Mouse (Mus musculus) cerebellum, postnatal 36 days (tissue): ENCODE measurements at regions not wholly inside any gene's neighbourhood (a gene's known extent, or its start where the extent isn't known, plus 50 kb on each side); places are given as distances from the start of the nearest gene placed in this dataset.

ENCODE experiments used
- DNase-seq, 2 experiments: peaks; one replicate each; pipeline ENCODE4 v3.0.0; 2021 to 2022; ENCODE audit warnings: mixed read lengths in 2 of 2

DNA sequence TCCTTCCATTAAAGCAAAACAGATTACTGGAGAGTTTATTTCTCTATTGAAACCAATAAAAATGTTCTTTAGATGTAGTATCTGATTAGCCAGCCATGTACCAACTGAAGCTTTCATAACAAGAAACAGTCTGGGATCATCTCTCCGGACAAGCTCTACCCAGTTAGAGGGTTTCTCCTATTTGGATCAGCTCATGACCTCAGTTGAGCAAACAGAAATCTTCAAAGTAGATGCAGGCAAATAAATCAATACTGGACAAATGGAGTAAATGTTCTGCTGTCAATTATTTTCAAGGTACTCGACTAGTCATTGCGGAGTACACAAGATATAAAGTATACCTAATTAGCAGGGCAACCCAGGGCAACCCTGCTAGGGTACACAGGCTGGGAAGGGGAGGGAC is 67.4 kb downstream of the Avpr1a start:
- no peak for DNase-seq

DNA sequence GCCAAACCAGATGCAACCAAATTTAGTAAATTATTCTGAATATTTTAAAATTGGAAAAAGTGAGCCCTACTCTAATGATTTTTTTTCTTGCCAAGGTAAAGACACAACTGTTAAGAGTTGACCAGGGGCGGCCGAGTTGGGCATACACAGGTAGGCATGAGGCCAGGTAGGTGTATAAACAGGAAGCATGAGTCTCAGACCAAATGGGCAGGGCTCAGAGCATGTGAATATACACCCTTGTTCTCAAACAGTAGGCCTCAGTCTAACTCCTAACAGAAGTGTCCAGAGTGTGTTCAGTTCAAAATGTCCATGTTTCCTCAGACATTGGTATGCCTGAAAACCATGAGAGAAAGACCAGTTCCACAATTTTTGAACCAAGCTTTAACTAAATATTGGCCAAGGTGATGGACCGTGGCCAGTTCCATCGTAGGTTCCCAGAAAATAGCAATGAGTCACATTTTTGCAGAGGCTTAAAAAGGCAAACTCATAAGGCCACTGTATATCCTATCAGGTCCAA is 71.0 kb downstream of the Avpr1a start:
- no peak for DNase-seq

DNA sequence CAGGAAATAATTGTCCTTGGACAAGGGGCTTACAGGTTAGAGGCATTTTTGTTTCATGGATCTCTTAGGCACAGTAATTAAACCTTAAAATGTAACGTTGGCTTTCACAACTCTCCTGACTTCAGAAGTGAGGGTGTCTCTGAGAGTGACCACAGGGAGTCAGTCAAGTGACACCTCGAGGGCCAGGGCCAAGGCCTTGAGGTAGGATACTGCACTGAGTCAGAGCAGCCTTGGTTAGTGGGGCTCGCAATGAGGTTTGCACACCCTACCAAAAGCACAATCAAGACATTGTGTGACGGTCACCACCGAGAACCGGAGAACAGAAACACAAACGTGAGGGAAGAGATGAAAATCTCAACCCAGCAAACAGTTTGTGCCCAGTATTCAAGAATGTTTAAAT is 71.7 kb downstream of the Avpr1a start:
- no peak for DNase-seq

DNA sequence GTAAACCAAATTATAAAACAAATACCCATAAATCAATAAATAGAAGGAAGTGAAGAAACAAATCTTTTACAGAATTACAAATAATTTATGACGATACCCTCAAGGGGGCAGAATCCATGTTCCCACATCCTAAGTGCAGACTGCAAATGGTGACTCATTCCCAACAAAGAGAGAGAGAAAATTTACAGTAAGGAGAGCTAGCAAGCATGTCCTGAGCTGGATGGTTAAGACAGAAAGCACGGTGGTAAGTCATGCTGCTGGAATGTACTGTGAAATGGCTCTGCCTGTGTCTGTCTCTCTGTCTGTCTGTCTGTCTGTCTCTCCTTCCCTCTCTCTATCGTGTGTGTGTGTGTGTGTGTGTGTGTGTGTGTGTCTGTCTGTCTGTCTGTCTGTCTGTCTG is 74.3 kb downstream of the Avpr1a start:
- no peak for DNase-seq

DNA sequence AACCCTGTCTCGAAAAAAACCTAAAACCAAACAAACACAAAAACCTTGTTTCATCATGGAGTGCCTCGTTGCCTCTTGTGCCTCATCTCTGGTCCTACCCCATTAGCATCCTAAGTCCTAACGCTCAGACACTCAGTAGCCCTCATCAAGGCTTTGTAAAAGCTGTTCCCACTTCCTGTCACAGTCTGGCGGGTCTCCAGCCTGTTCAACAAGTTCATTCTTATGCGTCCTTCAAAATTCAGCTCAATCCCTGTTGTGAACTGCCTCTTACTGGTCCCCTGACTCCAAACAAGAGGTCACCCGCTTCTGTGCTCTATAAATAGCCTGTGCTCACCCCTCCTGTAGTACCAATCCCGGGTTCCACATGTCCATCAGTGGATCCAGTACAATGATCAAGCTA is 77.1 kb downstream of the Avpr1a start:
- no peak for DNase-seq

DNA sequence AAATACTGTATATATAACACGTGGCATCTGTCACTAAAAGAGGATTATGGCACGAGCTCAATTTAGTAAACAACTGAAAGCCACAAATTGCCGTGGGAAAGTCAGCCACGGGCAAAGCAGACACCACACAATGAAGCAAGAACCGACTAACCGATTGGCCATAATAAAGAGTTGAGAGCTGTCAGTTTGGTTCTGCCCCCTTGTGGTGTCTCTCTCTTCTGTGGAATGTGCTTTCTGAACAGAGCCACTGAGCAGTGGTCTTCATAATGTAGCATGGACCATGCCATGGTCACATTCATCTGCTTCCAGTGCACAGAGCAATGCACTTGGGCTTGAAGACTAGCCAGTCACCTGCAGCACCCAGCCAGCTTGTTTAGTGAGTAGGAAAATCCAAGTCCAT is 77.5 kb downstream of the Avpr1a start:
- DNase-seq, result no peak

DNA sequence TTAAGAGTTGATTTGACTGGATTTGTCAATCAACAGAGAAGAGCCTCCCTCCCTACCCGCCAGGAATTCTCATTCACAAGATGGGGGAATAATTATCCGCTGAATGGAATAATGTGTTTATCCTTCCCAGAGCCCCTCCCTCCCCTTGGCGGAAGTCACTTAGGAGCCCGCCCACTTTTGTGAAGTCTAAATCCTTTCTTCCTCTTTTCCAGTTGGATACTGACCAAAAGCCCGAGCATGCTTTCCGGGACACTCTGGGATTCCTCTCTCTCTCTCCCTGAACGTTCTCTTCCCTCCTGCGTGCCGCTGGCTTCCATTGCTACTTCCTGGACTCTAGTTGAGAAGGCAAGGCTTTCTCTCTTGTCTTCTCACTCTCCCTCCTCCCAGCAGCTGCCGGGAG is 79.9 kb downstream of the Avpr1a start:
- DNase-seq, result no peak

DNA sequence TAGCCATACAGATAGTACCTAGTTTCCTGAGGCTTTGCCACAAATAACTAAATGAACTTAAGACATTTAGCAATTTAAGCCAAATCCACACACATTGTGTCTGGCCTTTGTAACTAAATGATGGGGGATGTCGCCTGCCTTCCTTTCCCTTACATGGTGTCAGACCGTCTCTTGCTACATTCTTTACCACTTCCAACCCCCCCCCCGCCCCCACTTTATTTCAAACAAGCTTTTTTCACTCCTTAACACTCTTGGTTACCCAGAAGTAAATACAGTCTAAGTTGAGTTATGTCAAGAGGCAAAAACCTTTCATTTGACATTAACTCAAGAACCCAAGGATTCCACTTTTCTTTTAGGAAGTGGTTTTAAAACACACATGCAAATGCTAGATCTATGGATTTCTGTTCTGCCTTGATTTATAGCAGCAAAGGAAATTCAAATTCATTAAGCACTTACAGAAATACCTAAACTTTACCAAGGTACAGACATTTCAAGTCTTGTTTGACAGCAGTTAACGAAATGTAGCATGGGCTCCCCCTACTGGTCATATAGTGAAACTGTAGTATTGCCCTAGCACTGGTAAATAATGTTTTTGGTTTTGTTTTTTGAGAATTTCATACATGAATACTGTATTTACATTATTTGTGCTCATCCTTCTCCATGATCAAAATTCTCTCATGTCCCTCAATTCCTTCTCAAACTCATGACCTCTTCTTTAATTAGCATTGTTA is 80.8 kb downstream of the Avpr1a start:
- peak in 1 of 2 experiments; percentile 13 for DNase-seq

DNA sequence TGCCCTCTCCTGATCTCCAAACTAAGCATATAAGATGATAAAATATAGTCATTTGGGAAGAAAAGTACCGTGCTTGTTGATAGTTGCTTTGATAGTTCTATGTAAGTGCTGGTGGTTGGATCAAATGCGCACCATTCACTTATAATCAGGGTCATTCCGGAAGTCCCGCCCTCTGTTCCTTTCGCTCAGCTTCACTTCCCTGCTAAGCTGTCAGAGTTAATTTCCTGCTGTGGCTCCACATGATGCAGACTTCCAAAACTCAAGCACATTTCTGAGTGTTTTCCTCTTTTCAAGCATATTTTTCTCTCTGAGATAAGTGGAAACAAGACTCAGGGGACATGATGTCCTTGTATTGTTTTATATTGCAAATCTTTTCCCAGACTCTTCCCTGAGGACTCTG is 86.4 kb downstream of the Avpr1a start:
- no peak for DNase-seq

DNA sequence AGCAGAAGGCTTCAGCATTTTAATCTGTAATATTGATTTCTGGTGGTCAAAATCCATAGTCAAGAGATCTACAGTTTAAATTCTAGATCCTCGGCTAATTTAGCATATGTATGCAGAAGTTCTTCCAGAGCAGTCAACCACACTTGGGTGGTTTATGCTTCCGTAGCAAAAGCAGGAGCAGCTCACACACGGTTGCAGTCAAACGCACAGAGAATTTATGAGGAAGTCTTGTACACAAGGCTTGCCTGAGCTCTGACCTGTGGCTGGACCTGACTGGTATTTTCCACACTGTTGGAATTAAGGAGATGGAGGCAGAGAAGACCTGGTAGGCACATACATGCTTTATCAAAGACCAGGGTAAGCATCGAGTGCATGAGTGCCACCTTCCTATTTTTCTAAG is 86.8 kb downstream of the Avpr1a start:
- DNase-seq, result no peak

DNA sequence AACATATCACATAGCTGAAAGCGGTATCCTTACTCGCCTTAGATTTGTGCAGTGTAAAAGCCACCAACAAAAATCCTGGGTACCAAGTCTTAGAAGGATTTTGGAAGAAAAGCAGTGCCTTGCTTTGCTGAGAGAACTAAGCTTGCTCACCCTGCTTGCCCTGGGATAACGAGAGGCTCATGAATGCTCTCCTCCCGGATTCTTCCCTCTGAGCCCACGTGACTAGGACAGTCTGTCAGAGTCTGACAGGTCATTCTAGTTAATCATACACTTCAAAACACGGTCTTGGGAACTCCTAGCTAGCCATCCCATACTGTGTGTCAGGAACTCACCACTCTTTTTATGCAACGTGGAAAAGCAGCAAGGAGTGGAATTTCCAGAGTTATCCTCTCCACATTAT is 91.4 kb downstream of the Avpr1a start:
- no peak for DNase-seq

DNA sequence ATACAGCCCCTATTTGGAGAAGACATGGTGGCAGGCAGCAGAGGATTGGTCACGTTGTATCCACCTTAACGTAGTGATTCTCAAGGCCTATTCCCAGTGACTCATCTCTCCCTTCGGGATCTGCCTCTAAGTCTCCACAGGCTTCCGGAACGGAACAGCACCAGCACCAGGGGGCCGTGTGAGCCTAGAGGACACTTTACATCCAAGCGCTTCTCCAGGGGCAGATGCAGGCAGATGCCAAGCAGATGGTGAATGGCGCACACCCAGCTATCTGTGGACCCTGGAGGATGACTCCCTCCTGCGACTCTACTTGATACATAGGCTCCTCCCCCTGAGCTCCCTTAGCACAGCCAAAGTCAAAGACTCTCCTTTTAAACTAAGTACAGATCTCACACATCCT is 94.3 kb downstream of the Avpr1a start:
- DNase-seq, result no peak

DNA sequence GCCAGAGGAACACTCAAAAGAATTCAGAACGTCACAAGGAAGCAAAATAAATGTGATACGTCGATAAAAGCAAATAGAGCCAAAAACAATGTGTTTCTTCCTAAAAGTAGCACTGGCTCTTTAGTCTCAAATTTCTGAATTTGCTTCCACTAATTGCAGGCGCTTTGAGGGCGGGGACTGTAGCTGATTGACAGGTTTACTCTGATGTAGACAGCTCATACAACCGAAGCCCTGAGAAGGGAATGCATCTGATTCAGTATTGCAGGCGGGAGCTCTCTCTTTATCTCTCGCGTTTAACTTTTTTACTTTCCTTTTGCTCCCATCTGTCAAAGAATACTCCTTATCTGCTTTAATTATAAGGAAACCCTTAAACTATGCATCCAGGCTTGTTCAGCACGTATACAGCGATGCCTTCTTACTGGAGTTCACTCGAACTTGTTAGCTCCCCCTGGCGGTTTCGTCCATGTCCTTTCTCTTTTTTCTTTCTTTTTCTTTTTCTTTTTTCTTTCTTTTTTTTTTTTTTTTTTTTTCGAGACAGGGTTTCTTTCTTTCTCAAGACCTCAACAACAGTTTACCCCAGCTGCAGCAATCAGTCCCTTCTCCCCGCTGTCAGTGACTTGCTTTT is 95.9 kb downstream of the Avpr1a start:
- peak; percentile 36 to 55 for DNase-seq

DNA sequence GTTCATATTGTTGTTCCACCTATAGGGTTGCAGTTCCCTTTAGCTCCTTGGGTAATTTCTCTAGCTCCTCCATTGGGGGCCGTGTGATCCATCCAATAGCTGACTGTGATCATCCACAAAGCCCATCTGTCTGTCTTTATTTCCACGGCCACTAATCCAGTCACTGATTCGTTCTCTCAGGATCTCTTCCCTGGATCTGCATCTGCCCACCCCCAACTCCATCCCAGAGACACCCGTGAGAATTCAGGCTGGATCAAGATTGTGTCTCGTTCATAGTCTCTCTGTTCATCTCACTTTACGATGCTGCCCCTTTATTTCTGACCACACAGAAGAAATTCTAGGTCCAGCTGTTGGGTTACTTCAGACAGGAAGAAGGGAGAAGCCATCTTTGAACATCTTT is 96.7 kb downstream of the Avpr1a start:
- DNase-seq, result no peak

DNA sequence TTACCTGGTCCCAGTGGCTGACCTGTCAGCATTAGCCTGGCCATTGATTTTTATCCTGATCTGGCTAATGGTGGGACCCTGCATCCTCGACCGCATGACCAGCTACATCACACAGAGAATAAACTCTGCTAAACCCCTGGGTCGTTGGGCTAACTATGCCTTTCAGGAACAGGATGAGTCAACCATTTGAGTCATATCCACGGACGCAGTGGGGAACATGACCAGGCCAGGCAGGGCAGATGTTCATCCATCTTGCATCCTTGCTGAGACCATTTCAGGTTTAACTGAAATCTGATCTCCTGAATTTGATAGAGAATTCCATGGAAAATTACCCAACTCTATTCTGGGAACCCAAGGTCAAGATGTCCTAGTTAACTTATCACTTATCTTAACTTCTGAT is 103.3 kb downstream of the Avpr1a start:
- no peak for DNase-seq

DNA sequence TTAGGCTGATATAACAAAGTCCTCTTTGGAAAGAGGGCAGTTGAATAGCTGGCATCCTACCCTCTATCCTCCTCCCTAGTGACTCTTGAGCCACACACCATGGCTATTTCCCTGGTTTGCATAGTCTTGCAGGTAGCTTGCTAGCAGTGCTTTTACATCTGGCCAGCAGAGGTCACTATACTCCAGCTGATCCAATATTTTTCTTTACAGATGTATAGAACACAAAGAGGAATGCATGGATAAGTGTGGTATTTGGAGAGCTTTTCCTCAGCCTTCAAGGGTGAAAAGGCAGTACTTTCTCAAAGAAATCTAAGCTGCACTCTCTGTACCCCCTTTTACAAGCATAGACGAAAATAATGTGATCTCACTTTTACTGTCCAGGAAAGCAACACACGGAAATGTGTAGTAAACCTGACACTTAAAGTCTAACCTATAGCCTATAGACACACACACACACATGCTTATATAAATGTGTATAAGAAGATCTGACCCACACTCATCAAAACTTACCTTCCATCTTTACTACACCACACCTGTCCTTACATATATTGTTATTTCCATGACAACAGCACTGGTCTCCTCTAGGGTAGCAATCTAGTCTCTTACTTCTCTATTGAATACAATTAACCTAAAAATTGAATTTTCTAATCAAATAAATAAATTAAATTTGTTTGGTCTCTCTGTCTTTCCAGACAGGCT is 105.0 kb downstream of the Avpr1a start:
- DNase-seq, result peak; percentile 38 to 65

DNA sequence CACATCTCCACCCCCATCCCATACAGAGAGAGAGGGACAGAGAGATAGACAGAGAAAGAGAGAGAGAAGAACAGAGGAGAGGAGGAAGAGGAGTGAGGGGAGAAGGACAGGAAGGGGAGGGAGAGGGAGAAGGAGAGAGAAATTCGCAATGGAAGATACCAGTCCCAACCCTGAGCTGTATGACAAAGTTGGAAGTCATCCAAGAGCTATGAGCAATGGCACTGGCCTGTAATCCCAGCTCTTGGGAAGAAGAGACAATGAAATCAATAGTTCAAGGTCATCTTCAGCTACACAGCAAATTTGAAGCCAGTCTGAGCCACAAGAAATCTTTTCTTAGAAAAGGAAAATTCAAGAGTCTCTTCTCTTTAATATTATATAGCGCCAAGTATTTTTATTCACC is 105.6 kb downstream of the Avpr1a start:
- no peak for DNase-seq

DNA sequence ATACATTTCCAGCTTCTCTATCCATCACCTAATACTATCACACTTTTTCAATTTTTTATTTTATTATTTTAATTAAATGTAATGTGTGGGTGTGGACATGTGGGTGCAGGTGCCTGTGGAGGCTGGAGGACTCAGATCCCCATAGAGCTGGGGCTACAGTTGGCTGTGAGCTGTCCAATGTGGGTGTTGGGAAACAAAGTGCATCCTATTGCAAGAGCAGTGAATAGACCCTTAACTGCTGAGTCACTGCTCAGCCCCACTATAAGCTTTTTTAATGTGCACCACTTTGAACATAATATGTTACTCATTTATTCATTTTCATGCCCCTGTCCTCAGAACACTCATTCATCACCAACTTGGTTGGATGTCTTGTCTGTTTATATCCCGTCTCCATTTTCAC is 110.4 kb downstream of the Avpr1a start:
- DNase-seq, result no peak

DNA sequence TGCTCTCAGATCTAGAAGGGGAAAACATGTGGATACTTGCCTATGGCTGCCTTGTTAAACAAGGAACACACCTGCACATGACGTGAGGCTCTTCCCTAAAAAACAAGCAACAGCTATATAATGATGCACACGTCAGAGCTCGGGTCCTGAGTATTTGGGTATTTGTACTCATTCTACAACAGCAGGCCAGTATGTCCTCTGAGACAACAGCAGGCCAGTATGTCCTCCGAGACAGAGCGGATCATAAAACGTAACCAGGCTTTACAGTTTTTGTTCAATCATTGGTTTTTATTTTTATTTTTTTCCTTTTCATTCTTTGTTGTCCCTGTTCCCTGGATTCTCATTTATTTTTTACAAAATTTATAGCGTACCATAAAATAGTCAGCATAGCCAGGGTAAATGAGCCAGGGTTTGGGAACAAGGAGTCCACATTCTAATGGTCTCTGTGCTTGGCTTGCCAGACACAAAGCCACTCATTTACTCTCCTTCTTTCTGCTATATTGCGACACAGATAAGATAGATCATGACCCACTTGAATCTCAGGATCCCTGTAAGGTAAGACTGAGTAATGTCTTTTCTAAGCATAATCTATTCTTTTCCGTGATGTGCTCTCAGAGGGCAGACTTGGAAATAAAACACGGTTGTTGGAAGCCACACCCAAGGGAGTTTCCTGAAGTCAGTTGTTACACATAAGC is 111.8 kb downstream of the Avpr1a start:
- DNase-seq, result no peak

DNA sequence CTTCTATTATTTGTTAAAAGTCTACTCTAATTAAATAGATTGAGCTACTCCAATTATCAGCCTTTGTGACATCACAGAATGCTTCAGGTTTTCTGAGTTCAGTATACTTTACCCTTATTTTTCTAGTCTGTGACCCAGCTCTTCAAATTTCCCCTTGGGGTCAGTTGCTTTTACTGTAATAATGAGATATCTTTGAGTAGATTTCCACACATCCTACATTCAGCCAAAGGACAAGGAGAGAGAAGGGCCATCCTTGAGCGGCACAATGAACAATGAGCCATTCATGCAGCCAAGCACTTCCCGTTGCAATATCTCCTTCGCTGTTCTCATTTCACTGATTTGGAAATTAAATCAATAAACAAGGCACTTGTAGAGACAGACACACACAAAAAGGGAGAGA is 113.6 kb downstream of the Avpr1a start:
- no peak for DNase-seq

DNA sequence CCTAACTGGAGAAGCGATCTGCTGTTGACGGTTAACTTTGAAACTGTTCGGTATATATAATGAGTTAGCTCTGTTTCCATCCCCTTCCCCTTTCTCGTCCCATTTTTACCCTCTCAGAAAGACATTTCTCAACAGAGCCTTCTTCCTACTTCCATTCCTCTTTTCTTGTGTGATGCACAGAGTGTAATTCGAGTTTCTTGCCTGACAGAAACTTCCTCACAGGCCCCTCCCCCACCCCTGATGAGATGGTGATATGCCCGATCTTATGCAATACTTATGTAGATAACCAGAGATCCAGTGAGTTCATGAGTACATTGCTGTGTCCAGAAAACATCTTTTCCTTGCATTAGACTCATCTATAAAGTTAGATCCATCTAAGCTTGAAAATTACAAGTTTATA is 114.2 kb downstream of the Avpr1a start:
- no peak for DNase-seq

DNA sequence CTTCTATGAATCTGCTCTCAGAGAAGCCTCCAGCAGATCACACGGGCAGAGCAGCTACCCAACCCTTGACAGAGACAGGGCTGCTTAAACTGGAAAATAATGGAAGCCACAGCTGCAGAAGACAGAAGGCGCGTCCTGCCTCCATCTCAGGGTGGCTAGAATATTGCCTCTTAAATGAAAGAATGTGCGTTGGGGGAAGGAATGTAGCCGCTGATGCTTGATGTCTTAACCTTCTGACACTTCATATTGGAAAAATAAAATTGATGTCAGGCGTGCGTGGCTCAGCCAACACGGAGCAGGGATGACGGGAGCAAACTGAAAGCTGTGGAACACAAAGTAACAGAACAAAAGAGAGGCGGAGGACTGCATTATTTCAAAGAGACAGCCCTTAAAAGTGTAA is 114.6 kb upstream of the Ppm1h start:
- DNase-seq, result no peak

DNA sequence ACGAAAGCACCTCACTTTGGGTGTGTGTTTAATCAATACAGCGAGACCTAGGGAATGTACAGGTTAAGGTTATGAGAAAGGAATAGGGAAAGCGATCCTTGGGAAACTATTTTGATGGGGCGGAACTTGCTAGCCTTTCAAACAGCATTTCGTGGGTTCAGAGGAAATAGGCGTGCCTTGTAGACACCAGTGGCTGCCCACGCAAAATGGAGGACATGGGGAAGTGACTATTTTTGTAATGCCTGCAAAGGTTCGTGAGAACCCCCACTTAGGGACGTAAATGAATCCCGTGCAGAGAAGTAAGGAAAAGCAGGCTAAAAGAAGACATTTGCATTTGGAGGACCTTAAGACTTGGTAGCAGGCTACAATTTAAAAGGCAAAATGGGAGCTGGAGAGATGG is 114.1 kb upstream of the Ppm1h start:
- no peak for DNase-seq

DNA sequence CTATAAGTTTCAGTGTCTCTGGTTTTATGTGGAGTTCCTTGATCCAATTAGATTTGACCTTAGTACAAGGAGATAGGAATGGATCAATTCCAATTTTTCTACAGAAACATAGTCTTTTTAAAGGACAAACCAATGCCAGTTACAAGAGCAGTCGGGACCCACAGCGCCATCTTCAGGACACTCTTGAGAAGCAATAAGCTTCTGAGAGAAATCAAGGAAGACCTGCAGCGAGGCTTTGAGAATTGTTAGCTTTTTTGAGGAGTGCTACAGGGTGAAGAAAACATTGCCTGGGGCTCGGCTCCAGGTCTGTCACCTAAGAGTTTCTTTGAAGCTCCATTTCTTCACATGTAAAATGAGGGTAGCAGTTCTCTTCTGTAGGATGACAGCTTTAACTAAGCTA is 112.0 kb upstream of the Ppm1h start:
- DNase-seq, result no peak
